Mouse (Mus musculus) adrenal gland, postnatal 36 days (tissue): ENCODE measurements around the gene Rpn1. TPM values are rescaled to one million over a fixed set of nuclear protein-coding genes. Genes with fewer than 3 reads are reported as not detected.

Source experiments
- microRNA-seq: library from miRNA; unstranded; fragments of <30 nt; microRNA quantifications from one replicate; pipeline ENCODE4 v1.2.0, GENCODE M21; 2021
- total RNA-seq, 2 experiments: library from RNA; stranded (reverse); gene quantifications; 2 replicates each; pipeline ENCODE4 v1.2.3; 2021

Rpn1 gene
- total RNA-seq, 2 experiments from 2014 or later, result 255 to 268 TPM

Small RNA genes within 50 kb of the gene (microRNA-seq; reads per million reads assigned to microRNA genes)
- gene Mir6376, result not detected

Other genes with a start within 250 kb of the Rpn1 start
- gene Gm45140, start 248.7 kb upstream of the Rpn1 start, total RNA-seq, result 1 to 10 TPM; 2.4 to 5.4 TPM
- gene Isy1, start 245.7 kb upstream of the Rpn1 start, total RNA-seq, result 100 to 1,000 TPM in 1 of 2 experiments, 10 to 100 TPM in 1; 46.9 to 106 TPM
- gene Cnbp, start 233.4 kb upstream of the Rpn1 start, total RNA-seq, result 100 to 1,000 TPM; 448 to 491 TPM
- gene Copg1, start 196.7 kb upstream of the Rpn1 start, total RNA-seq, result 100 to 1,000 TPM; 104 to 120 TPM
- gene Hmces, start 170.5 kb upstream of the Rpn1 start, total RNA-seq, result 10 to 100 TPM; 21.0 to 25.3 TPM
- 10 to 100 TPM; 11.1 to 11.2 TPM for gene H1fx, start 102.8 kb upstream of the Rpn1 start, total RNA-seq
- gene Rab7, start 39.2 kb upstream of the Rpn1 start, total RNA-seq, result 100 to 1,000 TPM; 311 to 361 TPM
- gene Gata2, start 109.4 kb downstream of the Rpn1 start, total RNA-seq, result 10 to 100 TPM; 21.0 to 21.1 TPM
- not detected for gene Dnajb8, start 137.8 kb downstream of the Rpn1 start, total RNA-seq